Mouse (Mus musculus) c-Kit-negative CD71-positive TER-119-positive erythroid progenitor cells, embryonic 14.5 days (primary cell): ENCODE measurements around the gene Rbm14.
"Not testable (repeated sequence)": the region's sequence is repeated elsewhere in the genome, so short reads cannot be mapped to it uniquely, and the experiment has no call there.

ENCODE experiments used
- DNase-seq: peaks from one replicate; pipeline ENCODE4 v3.0.0-alpha.2; 2013; ENCODE audit warnings: low read depth, low spot score

Gene Rbm14

DNA sequence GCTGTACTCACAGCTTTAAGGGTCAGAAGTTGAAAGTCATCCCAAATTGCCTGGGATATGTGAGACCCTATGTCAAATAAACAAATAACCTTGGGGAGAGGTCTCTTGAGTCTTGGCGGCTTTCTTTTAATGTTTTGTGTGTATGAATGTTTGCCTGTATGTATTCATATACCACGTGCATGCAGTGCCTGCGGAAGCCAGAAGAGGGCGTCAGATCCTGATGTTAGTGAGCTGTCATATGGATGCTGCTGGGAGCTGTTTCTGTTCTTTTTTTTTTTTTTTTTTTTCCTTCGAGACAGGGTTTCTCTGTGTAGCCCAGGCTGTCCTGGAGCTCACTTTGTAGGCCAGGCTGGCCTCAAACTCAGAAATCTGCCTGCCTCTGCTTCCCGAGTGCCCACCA, 1.6 kb upstream of the Rbm14 start:
- DNase-seq, result peak; percentile 29

DNA sequence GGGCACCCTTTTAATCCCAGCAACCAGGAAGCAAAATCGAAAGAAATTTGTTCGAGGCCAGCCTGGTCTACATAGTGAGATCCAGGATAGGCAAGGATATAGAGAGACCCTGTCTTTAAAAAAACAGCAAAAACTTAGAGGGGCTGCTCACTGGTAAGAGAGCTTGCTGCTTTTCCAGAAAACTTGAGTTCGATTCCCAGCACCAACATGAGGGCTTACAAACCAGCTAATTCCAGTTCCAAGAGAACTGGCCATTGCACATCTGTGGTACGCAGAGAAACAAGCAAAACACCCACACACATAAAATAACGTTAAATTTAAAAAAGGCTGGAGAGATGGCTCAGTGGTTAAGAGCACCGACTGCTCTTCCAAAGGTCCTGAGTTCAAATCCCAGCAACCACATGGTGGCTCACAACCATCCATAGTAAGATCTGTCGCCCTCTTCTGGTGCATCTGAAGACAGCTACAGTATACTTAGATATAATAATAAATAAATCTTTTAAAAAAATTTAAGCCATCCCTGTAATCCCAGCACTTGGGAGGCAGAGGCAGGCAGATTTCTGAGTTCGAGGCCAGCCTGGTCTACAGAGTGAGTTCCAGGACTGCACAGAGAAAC, 1.0 kb upstream of the Rbm14 start:
- DNase-seq, result peak; percentile 12

DNA sequence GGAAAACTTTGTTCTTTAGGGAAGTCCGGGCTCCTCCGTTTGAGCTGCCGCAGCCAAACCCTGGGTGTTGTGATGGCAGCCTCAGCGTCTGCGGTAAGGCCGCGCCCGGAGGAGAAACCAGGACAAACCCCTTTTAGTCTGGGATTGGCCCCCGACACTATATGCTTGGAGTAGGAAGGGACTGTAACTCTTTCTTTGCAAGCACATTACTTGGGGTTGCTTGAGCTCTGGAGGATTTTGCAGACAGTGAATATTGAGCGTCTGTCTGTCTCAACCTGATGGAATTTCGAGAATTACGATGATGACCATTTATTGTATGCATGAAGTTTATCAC, 442 bp upstream of the Rbm14 start:
- no peak for DNase-seq

DNA sequence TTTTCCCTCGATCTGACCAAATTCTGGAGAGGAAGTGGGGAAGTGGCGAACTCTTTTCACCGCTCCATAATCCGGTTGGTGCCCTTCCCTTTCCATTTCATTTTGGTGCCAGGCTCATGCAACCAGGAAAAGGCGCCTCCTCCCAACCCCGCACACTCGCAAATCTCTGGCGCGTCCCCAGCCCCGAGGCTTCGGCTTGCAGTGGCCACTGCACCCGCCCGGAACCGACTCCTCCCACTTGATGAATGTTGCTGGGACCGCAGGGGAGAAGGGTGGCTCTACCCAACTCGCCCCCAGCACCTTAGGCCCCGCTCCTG, 730 bp downstream of the Rbm14 start:
- no peak for DNase-seq

DNA sequence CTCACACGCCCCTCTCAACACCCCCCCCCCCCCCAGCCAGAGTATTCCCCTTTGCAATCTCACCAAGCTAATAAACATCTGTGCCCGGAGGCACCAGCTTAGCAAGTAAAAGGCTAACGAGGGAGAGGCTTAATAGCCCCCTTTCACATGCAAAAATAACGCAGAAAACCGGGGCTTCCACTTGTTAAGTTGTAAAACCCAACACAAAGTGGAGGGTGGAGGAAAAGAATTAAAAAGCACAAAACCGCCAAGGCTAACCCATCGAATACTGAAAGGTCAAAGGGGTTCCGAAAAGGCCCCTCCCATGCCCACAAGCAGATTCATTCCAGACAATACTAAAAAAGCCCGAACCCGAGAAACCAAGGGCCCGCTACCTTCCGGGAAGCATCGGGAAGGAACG, 1.1 kb downstream of the Rbm14 start:
- no peak for DNase-seq

DNA sequence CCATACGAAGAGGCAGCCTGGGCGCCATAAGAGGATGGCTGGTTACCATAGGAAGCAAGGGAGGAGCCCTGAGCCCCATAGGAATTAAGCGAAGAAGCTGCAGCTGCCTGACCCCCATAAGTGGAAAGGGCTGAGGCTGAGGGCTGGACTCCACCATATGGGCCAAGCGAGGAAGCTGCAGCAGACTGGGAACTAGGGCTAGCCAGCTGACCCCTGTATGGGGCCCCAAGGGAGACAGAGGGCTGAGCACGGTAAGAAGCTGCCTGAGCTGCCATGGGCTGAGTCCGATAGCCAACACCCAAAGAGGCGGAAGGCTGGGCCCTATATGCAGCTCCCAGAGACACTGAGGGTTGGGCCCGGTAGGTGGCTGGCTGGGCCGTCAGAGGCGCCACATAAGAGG, 8.2 kb downstream of the Rbm14 start:
- DNase-seq, result no peak

DNA sequence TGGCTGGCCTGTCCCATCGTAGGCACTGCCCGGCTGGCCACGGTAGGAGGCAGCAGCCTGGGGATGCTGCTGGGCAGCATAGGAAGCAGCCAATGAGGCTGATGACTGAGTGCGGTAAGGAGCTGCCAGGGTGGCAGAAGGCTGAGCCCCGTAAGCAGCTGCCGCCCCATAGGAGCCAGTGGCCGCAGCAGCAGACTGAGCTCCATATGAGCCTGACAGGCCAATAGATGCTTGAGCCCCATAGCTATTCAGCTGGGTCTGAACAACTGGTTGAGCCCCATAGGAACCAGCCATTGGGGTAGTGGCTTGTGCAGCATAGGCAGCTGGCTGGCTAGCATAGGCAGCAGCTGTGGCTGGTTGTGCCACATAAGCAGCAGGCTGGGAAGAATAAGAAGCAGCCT, 8.7 kb downstream of the Rbm14 start:
- DNase-seq, result no peak

DNA sequence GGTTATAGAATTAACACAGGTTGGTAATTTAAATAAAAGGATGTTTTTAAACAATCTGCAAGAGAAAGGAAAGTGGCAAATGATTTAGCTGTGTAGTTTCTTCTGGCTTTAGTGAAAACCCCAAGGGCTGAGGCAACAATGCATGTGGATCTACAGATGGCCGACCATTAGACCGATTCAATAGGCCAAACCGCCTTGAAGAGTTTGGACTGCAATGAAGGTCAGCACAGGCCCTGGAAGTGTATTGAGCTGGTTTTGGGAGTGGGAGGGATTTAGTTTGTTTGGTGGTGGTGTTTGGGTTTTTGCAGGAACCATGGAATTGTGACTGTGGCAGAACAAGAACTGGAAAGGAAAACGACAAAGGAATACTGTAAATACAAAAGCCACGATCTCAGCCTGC, 12.4 kb downstream of the Rbm14 start:
- DNase-seq, result no peak

DNA sequence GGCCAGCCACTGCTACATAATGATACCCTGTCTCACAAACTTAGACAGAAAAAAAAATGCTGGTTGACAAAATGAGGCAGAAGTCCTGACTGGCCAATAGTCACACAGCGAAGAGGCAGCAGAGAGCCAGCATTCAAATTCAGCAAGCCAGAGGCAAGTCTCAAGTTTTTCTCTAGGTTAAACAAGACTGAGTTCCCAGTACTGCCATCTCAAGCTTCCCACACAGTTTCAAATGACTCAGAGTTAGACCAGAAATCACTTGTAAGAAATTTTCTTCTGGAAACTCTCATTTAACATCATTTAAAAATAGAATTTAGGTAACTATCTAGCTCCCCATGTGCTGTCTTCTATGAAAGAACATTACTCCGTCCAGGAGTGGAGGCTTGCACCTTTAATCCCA, 13.6 kb downstream of the Rbm14 start:
- DNase-seq, result no peak

DNA sequence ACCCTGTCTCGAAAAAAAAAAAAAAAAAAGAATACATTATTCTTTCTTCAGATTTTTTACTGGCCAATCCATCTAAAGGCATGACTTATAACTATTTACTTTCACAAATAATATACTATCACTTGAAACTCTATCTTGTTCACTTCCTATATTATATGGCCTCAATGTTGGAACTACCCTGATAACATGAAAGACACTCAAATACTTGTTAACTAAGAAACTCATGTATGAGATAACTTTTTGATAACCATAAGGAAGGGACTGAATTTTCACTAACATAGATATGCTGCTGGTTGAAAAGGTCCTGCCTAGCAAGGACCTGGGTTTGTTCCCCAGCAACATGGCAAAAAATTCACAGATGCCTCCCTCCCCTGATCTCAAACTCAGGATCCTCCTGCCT, 15.5 kb downstream of the Rbm14 start:
- no peak for DNase-seq

DNA sequence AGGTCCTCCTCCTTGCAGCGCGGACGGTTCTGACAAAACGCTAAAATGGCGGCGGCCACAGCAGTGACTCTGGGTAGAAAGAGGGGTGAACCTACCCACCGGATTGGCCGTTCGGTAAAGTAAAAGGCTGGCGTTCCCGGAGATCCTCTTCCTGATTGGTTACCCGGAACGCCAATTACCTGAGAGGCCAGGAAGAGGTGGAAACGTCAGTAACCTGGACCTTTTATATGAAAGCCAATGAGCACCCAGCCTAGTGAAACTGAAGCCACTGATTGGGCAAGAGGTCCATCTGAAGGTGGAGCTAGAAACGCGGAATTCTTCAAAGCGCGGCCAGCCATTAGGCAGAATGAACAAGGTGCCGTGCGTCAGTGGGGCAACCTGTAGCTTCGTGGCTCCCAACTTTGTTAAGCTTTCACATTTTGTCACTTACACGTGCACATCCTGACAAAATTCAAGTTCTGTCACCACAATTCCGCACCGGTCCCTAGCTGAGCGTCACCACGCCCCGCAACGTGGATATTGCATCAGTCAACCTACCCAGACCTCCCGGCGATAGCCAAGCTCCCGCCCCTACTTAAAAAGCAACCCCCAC, 17.5 kb downstream of the Rbm14 start, which contains the start of gene Rbm4:
Rbm4 (minus strand) TSS at position 71 of the 592 bp plus-strand sequence.
- peak; percentile 100 for DNase-seq

DNA sequence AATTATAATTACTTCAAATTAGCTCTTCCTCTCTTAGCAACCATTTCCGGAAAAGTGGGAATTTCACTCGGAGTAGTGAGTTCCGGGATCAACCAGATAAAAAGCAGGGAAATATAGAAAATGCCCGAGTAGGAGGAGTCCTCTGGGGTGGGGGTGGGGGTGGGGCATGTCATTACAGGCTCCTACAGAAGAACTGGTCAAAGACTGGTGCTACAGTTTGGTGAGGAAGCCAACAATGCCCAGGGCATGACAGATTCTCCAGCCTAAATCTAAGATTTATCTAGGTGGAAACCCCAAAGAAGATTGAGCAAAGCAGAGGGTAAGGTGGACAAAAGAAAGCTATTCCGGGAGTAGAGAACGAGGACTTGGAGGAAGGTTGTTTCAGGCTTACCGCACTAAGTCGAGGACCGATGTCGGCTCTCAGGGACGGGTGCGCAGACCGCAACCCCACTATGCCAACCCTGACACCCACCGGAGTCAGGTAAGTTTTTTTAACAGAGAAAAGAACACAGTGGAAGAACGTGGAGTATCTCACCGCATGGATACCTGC, 18.1 kb downstream of the Rbm14 start:
- no peak for DNase-seq

DNA sequence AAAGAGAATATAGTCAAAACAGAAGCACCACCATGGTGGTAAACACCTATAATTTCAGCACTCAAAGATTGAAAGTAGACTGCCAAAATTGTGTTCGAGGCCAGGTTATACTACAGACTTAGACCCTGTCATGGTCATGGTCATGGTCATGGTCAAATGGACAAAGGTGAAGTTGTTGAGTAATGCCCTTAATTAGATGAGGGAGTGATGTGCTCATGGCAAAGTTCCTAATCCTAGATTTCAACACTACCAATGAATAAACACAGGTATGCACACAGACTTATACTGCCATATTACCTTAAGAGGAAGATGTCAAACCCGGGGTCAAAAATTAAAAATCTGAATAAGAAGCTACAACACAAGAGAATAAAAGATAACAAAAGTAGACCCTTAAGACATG, 25.1 kb downstream of the Rbm14 start:
- no peak for DNase-seq

DNA sequence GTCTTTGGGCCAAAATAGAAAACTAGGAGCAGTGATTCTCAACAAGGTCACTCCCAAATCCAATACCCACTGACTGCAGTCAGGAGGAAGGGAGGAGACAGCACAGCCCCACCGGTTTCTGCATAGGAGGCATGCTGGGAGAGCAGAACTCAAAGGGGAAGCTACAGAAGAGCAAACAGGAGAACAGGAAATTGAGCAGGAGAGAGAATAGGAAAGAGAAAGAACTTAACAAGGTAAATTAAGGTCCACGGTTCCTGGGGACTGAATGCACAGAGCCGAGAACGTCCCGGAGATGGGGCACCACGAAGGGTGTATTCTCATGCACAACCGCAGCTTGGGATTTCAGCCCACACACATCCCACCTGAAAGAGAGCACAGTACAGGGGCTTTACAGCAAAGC, 26.2 kb downstream of the Rbm14 start:
- DNase-seq, result no peak

DNA sequence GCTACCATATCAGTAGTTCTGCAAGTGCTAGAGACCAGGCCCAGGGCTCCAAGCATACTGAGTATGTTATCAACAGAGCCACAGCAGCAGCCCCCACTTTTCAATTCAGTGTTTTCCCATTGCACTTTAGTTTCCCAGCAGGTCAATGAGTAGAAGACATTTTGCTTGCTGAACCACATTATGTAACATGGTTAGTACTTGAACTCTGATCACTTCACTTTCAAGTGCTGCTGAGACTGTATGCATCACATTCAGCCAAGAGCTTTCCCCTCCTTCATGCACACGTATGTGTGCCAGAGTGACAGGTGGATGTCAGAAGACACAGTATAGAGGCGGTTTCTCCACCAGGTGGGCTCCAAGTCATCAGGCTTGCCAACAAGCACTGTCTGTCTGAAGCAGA, 28.5 kb downstream of the Rbm14 start:
- no peak for DNase-seq

DNA sequence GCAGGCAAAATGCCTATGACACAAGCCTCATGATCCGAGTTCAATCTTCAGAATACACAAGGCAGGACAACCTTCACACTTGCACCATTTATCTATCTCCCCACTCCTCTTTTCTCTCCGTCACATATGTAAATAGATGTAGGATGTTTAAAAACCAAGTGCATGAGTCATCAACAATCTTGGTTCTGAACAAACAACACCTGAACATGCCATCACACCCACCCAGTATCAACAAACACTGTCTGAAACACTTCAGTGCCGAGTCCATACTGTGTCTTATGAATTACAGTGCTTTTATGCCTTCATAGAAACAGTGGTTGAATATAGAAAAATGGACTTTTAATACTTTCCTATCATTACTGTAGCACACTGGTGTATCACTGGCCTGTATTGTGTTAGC, 38.6 kb downstream of the Rbm14 start:
- DNase-seq, result no peak

DNA sequence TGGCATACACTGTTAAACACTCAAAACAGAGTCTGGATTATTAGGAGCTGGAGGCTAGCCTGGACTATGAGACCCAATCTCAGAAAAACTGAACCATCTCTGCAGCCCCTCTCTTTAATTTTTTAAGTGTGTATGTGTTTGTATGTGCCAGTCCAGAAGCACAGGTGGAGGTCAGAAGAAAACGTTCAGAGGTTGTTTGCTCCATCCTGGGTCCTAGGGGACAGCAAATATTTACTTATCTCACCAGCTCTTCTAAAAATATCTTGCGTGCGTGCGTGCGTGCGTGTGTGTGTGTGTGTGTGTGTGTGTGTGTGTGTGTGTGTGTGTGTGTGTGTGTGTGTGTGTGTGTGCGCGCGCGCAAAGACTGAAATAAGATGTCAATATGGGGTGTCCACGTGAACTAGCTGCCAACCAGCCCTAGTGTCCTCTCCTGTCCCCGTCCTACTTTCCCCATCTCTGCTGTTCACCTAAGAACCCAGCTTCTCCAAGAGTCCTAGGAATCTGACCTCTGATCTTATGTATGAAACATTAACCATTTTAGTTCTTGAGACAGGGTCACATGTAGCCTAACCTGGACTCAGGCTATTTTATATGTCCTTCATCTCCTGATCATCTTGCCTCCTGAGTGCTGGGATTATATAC, 43.8 kb downstream of the Rbm14 start:
- no peak for DNase-seq

DNA sequence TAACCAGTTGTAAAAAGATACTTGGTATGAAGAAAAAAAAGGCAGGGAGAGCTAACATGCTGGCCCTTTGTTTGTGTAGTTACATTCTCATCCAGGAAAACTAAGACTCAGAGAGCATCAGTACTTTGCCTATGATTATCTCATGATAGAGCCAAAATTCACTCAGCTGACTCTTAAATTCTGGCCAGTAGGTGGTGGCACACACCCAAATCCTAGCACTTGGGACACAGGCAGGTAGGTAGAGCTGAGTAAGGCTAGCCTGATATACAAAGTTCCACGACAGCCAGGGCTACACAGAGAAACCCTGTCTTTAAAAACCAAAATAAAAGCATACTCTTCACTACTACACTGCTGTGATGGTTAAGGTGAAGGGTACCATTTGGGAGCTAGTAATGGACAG, 48.6 kb downstream of the Rbm14 start:
- DNase-seq, result no peak

DNA sequence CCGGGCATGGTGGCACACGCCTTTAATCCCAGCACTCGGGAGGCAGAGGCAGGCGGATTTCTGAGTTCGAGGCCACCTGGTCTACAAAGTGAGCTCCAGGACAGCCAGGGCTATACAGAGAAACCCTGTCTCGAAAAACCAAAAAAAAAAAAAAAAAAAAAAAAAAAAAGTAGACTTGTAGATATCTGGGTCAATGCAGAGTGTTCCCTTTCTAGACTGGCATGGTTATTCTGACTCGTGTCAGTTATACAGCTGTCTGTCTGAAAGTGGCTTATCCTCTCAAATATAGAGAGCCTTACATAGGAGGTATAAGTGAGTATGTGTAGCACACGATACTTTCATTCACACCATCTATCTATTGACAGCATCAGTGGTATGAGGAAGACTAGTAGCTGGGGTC, 50.9 kb downstream of the Rbm14 start:
- DNase-seq, result not testable (repeated sequence)

DNA sequence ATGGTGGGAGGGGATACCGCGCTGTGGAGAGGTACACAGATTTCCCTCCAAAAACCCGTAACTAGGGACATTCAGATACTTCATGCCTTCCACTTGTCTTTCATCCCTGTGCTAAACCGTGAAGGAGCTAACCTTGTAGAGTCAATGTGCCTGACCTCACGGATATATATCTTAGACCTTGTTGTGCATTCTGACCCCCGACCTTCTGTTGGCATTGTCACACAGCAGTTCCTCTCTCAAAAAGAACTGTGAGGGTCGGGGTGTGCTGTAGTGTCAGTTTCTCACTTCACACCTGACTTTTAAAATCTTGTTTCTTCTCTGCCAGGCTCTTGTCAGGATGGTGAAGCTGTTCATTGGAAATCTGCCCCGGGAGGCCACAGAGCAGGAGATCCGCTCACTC, 54.5 kb downstream of the Rbm14 start:
- DNase-seq, result no peak

DNA sequence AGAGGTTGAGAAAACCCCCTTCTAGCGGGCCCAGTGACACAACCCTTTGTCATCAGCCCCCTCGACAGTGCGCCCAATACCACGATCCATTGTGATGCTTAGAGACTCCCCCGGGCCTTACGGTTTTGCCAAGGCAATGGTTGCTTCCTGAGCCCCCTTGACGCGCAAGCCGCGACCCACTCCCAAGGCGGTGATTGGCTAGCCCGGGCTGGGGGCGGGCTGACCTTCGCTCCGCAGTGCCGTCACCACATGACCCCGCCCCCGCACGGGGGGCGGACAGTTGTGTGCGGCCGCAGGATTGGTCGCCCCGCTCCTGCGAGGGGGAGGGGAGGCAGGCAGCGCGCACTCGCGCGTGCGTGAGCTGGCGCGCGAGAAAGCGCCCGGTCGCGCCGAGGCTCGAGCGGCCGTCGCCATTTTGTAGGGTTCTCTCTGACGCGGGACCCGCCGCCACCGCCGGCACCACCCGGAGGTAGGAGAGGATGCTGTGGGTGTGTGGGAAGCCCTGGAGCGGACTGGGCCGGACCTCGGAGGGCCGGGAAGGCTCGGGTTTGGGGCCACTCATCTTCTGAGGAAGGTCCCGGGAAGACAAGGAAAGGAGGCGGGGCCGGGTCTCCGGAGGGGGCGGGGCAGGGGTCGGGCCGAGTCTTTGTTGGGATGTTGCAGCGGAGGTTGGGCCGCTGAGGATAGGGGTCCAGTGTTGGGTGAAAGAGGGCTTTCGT, 55.1 kb downstream of the Rbm14 start, which contains the start of gene Rbm4b:
Rbm4b (plus strand) TSS at position 305 of the 719 bp plus-strand sequence.
- DNase-seq, result peak; percentile 73

DNA sequence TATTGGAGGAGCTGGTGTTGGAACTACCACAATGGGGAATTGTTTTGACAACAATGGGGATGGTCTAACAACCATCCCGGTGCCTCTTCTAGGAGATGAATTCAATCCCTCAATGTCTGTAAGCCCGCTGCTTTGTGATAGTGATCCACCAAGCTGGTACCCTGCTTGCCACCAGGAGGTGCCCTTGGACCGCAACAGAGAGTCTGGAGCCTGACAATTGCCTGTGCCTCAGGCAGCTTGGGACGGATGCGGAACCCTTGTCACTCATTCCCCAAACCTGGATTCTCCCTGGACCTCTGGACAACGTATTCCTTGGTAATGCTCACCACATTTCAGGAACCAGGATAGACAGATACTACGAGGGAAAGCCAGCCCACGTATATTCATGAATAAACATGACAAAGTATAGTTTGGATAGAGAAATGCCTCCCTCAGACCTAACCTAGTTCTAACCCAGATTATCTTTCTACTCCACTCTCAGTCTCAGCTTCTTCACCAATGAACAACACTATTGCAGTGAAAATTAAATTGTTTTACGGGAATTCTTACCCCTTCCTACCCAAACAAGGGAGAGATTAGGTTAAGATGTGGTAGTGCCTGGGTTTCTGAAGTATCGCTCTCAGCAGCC, 55.8 kb downstream of the Rbm14 start:
- peak; percentile 77 for DNase-seq
